Mouse (Mus musculus) bone marrow macrophage, adult 2 months (primary cell): ENCODE data around the gene Jpt2. TPM values are rescaled to one million over a fixed set of nuclear protein-coding genes. Genes with fewer than 3 reads are reported as not detected.
"Not testable (repeated sequence)": the region's sequence is repeated elsewhere in the genome, so short reads cannot be mapped to it uniquely, and the experiment has no call there.

Experiments
- H3K27ac ChIP-seq: 2 replicates; pipeline ENCODE4 v1.5.1; 2012; ENCODE audit warnings: low read depth, low read length; ENCODE audit not compliant: insufficient read depth
- H3K4me1 ChIP-seq: 2 replicates; pipeline ENCODE4 v1.6.1; 2012; ENCODE audit warnings: low read length; ENCODE audit not compliant: control insufficient read depth, insufficient read depth
- H3K4me3 ChIP-seq: 2 replicates; pipeline ENCODE4 v1.5.1; 2012; ENCODE audit warnings: mild to moderate bottlenecking, low read length, moderate library complexity; ENCODE audit not compliant: insufficient read depth
- CTCF ChIP-seq: IDR thresholded peaks from 2 replicates; pipeline ENCODE4 v1.5.1; 2012; ENCODE audit warnings: low read depth, mild to moderate bottlenecking, low read length, moderate library complexity
- POLR2A ChIP-seq: IDR thresholded peaks from 2 replicates; pipeline ENCODE4 v1.6.1; 2012; ENCODE audit warnings: mild to moderate bottlenecking, low read depth, low read length, borderline replicate concordance
- polyA plus RNA-seq: library from polyadenylated mRNA; stranded (reverse); fragments of >200 nt; gene quantifications from 2 replicates; pipeline ENCODE4 v1.2.4, GENCODE M21; 2012; ENCODE audit not compliant: missing spikeins, insufficient read depth, insufficient read length

The Jpt2 gene
- polyA plus RNA-seq, 1 experiment: 42.4 TPM

- Histone ChIP-seq H3K27ac (no peak overlapping the region), H3K4me1 (no peaks in the 10 kb centered on the region), H3K4me3 (no peak overlapping the region)
- TF ChIP-seq CTCF: no peak
- TF ChIP-seq POLR2A: no peak
These were observed 17.5 kb downstream of the Jpt2 start for GRCm38 (mm10) chr17:24943036-24943435.

DNA sequence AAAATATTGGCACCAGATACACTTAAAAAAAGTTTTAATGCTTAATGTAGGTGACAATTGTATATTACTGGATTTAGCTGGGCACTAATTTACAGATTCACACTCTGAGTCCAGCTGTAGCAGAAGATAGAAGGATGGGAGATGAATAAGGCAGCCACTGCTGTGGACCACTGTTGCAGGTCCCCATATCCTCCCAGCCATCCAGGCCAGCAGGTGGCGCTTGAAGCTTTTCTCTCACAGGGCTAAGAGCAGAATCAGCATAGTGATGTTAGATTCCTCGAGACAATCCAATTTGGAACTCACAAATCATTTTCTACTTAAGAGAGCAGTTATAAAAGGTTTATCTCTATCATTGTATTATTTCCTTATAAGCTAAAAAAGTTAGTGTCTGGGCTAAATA lies 18.0 kb downstream of the Jpt2 start:
- not testable (repeated sequence) for H3K4me3 ChIP-seq, H3K27ac ChIP-seq, H3K4me1 ChIP-seq
- TF ChIP-seq CTCF: peak; percentile 48

GRCm38 (mm10) chr17:24937266-24937665 lies 23.2 kb downstream of the Jpt2 start:
- Histone ChIP-seq H3K4me1 (peaks cover 16% of the 10 kb centered on the region), H3K4me3 (peak overlapping the region; percentile 96), H3K27ac (peak overlapping the region; percentile 79)
- no peak for TF ChIP-seq POLR2A
- TF ChIP-seq CTCF: no peak

- peak within 1 kb of the TSS; percentile 79 for H3K27ac ChIP-seq
- H3K4me1 ChIP-seq: peaks cover 16% of the 10 kb centered on the region
- TF ChIP-seq CTCF (no peak), POLR2A (no peak)
- peak within 1 kb of the TSS; percentile 96 for H3K4me3 ChIP-seq
These were observed 23.9 kb downstream of the Jpt2 start, which contains the start of gene Mapk8ip3 for GRCm38 (mm10) chr17:24936259-24937237. TSS of gene Mapk8ip3 (minus strand) at chr17:24936977.

- TF ChIP-seq CTCF (no peak), POLR2A (no peak)
- Histone ChIP-seq H3K4me3 (peak overlapping the region; percentile 96), H3K4me1 (peaks cover 16% of the 10 kb centered on the region), H3K27ac (no peak overlapping the region)
These were observed 24.8 kb downstream of the Jpt2 start for GRCm38 (mm10) chr17:24935666-24936065.

GRCm38 (mm10) chr17:24934926-24935325 lies 25.6 kb downstream of the Jpt2 start:
- Histone ChIP-seq H3K4me1 (peaks cover 16% of the 10 kb centered on the region), H3K4me3 (peak overlapping the region; percentile 96; the same call in 1 of the 2 replicates), H3K27ac (no peak overlapping the region)
- TF ChIP-seq CTCF: no peak
- no peak for TF ChIP-seq POLR2A

- no peak overlapping the region for H3K4me3 ChIP-seq
- no peak overlapping the region for H3K27ac ChIP-seq
- TF ChIP-seq POLR2A: no peak
- no peak for TF ChIP-seq CTCF
- peaks cover 25% of the 10 kb centered on the region for H3K4me1 ChIP-seq
These were observed 27.3 kb downstream of the Jpt2 start for GRCm38 (mm10) chr17:24933163-24933562.

- Histone ChIP-seq H3K27ac (no peak overlapping the region), H3K4me1 (peaks cover 25% of the 10 kb centered on the region), H3K4me3 (no peak overlapping the region)
- no peak for TF ChIP-seq CTCF
These were observed 28.1 kb downstream of the Jpt2 start for GRCm38 (mm10) chr17:24932431-24932830.

DNA sequence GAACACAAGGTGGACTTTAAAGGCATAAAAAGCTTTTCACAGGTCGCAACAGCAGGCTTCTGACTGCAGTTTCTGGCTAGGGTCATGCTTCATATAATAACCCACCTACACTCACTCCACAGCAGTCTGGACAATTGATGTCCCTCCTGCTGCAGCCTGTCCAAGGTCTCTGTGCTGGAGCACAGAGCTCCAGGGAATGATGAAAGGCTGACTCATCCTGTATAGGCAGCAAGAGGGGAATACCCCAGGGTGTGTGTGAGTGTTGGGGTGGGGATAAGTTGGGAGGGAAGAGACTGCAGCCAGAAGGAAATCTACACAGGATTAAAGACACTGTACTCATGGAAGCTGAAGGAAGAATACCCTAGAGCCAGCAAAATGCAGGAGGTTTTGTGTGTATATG lies 31.0 kb downstream of the Jpt2 start:
- H3K4me3 ChIP-seq: no peak overlapping the region
- TF ChIP-seq POLR2A (no peak), CTCF (no peak)
- H3K27ac ChIP-seq: no peak overlapping the region
- peaks cover 12% of the 10 kb centered on the region for H3K4me1 ChIP-seq

DNA sequence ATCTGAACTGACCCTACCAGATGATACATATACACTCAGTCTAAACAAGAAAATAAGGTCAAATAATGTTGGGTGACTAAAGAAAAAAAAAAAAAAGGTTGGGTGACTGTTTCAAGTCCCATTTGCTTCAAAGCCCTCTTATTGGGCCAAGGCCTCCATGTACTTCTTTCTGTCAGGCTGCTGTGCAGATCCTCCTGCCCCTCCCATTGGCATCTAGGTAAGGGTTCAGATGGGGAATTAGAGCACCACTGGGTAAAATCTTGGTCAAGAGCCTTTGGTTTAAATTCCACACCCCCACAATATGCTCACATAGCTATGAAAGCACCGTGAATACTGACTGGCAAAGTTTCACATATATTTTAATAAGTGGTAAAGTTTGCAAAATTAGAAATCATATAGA lies 37.2 kb downstream of the Jpt2 start:
- TF ChIP-seq POLR2A: no peak
- TF ChIP-seq CTCF: no peak
- Histone ChIP-seq H3K4me3 (no peak overlapping the region), H3K27ac (no peak overlapping the region), H3K4me1 (no peaks in the 10 kb centered on the region)

DNA sequence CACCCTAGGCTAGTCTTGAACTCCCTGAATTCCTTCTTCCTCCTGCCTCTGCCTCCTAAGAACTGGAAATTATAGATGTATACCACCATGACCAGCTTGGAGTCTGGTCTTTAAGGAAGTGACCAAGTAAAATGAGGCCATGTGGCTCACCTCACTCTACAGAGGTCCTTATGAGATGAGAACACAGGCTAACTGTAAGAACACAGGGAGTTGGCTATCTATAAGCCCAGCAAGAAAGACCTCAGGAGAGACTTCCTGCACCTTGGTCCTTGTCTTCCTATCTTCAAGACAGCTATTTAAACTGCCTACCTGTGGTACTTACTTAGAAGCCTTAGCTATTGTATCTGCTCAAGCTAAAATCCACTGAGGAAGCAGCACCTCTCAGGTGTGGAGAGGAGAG lies 46.5 kb downstream of the Jpt2 start:
- Histone ChIP-seq H3K4me1 (no peaks in the 10 kb centered on the region), H3K4me3 (no peak overlapping the region), H3K27ac (no peak overlapping the region)
- TF ChIP-seq POLR2A: no peak
- TF ChIP-seq CTCF: no peak
